Mouse (Mus musculus) E14TG2a.4 (cell line): ENCODE results near the gene Iqcd.

ENCODE experiments used
- CTCF ChIP-seq: conservative IDR thresholded peaks from 2 replicates; pipeline ENCODE4 v1.5.1; 2014; ENCODE audit warnings: low read length
- NANOG ChIP-seq: IDR thresholded peaks from 2 replicates; pipeline ENCODE4 v1.6.1; 2014; ENCODE audit warnings: borderline replicate concordance, low read length, mixed read lengths

DNA sequence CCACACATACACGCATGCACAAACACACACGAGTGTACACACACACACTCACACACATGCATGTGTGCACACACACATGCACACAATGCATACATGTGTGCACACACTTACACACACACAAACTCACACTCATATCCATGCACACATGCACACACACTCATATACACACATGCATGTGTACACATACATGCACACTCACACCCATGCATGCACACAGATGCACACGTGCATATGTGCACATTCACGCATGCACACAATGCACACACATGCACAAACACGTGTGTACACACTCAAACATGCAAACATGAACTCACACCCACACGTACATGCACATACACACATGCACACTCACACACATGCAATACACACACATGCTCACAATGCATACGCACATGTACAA, 51.3 kb downstream of the Iqcd start:
- TF ChIP-seq CTCF: no peak
- no peak for TF ChIP-seq NANOG
